Comparison of ENCODE assay signal across 16 mouse cellular contexts in the genomic region with DNA sequence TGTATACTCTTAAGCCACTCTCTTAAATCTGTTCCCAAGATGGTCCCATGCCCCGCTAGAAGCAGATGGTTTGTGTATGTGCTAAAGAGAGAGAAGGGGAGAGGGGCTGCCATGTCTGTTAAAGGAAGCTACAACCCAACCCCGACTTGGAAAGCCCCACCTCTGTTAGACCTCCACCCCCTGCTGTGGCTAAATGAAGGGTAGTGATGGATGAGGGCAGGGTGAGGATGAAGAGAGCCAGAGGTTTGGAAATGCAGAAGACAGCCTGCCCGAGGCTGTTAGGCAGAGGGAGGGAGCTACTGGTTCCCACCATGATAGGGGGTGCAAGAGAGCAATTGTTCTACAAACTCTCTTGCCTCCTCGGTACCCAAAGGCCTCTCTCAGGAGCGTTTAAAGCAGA.
"Had no signal": no experiment of that assay in that cellular context is flagged by ENCODE, and none has a peak within 500 bp of the region (broad histone marks: within the 10 kb centered on the region; RNA-seq: fewer than 3 reads in every experiment).

No protein-coding gene starts in this region.

- H3K9me3 ChIP-seq: neural tube, embryonic 13.5 days; neural tube, embryonic 15.5 days; stomach, embryonic 15.5 days had no signal

- H3K27ac ChIP-seq: neural tube, embryonic 13.5 days; neural tube, embryonic 15.5 days; stomach, embryonic 15.5 days; stomach, postnatal 0 days had no signal

- H3K27me3 ChIP-seq: stomach, embryonic 15.5 days had no signal

- H3K9ac ChIP-seq: neural tube, embryonic 13.5 days; neural tube, embryonic 15.5 days; stomach, embryonic 15.5 days had no signal

- H3K4me3 ChIP-seq: neural tube, embryonic 13.5 days; neural tube, embryonic 15.5 days; stomach, embryonic 15.5 days had no signal

- H3K4me2 ChIP-seq: neural tube, embryonic 13.5 days; neural tube, embryonic 15.5 days; stomach, embryonic 15.5 days had no signal

- H3K4me1 ChIP-seq: neural tube, embryonic 13.5 days; neural tube, embryonic 15.5 days; stomach, embryonic 15.5 days had no signal

- H3K36me3 ChIP-seq: neural tube, embryonic 13.5 days; neural tube, embryonic 15.5 days; stomach, embryonic 15.5 days had no signal

- DNase-seq: retina, postnatal 1 day; right cerebral cortex, adult 18-20 months; right cerebral cortex, postnatal 14 days; right cerebral cortex, postnatal 25 days; right cerebral cortex, postnatal 4 days; spleen, adult 18-20 months; thymus, adult 18-20 months; thymus, adult 2 months; thymus, postnatal 14 days; thymus, postnatal 25 days; thymus, postnatal 36 days; thymus, postnatal 4 days had no signal
